Mouse (Mus musculus) forebrain, embryonic 14.5 days (tissue): ENCODE measurements around the gene Cdyl. TPM values are rescaled to one million over a fixed set of nuclear protein-coding genes. Genes with fewer than 3 reads are reported as not detected.

Source experiments
- ATAC-seq: fragments of 200-750 bp; cut with Nextera tagmentation; 2 replicates; pipeline ENCODE4 v1.8.0; 2017; ENCODE audit warnings: mild to moderate bottlenecking, moderate library complexity
- DNase-seq: peaks from one replicate; pipeline ENCODE4 v3.0.0-alpha.2; 2015; ENCODE audit warnings: low spot score
- H3K27ac ChIP-seq: fragments of 300-500 bp; sonication (generic); 2 replicates; pipeline ENCODE4 v1.5.1; 2014; ENCODE audit warnings: low read depth, mild to moderate bottlenecking, control low read depth, low read length, moderate library complexity
- H3K27me3 ChIP-seq: fragments of 300-500 bp; sonication (generic); replicated peaks from 2 replicates; pipeline ENCODE4 v1.6.1; 2014; ENCODE audit warnings: low read length, control low read depth, mixed read lengths; ENCODE audit not compliant: control insufficient read depth, insufficient read depth
- H3K36me3 ChIP-seq: fragments of 300-500 bp; sonication (generic); 2 replicates; pipeline ENCODE4 v1.6.1; 2014; ENCODE audit warnings: low read length, control low read depth; ENCODE audit not compliant: control insufficient read depth, insufficient read depth
- H3K4me1 ChIP-seq: fragments of 300-500 bp; sonication (generic); 2 replicates; pipeline ENCODE4 v1.6.1; 2014; ENCODE audit warnings: antibody characterized with exemption, low read length, control low read depth; ENCODE audit not compliant: control insufficient read depth, insufficient read depth
- H3K4me2 ChIP-seq: fragments of 300-500 bp; sonication (generic); 2 replicates; pipeline ENCODE4 v1.6.1; 2014; ENCODE audit warnings: mild to moderate bottlenecking, control low read depth, low read length
- H3K4me3 ChIP-seq: fragments of 300-500 bp; sonication (generic); 2 replicates; pipeline ENCODE4 v1.5.1; 2014; ENCODE audit warnings: low read depth, low read length, control low read depth
- H3K9ac ChIP-seq: fragments of 300-500 bp; sonication (generic); 2 replicates; pipeline ENCODE4 v1.6.1; 2014; ENCODE audit warnings: mild to moderate bottlenecking, low read length, control low read depth, moderate library complexity
- H3K9me3 ChIP-seq: fragments of 300-500 bp; sonication (generic); replicated peaks from 2 replicates; pipeline ENCODE4 v1.6.1; 2016; ENCODE audit warnings: low read length, control low read depth, mixed read lengths; ENCODE audit not compliant: control insufficient read depth
- WGBS: fragments of 180-500 bp; shearing (Covaris S2); extraction: QIAGEN DNeasy Blood & Tissue Kit; methylation state at CpG from one replicate; pipeline ENCODE4 v1.1.7; 2014; 5-methylcytosine and 5-hydroxymethylcytosine counted together
- polyA plus RNA-seq: library from polyadenylated mRNA; unstranded; fragments of >200 nt; fragmentation: Nextera tagmentation; extraction: Ambion mirVana; gene quantifications from 2 replicates; pipeline ENCODE4 v1.2.1, GENCODE M21; 2014

Gene Cdyl
- polyA plus RNA-seq, 1 experiment from 2014 or later, result 4.5 TPM

- Histone ChIP-seq H3K4me1 (peaks cover 4% of the 10 kb centered on the region; the same call in 1 of the 2 replicates), H3K4me2 (no peak overlapping the region), H3K9me3 (no peaks in the 10 kb centered on the region), H3K36me3 (no peaks in the 10 kb centered on the region), H3K27ac (no peak overlapping the region), H3K27me3 (no peaks in the 10 kb centered on the region), H3K9ac (no peak overlapping the region), H3K4me3 (no peak overlapping the region)
- DNase-seq (peak; percentile 51), ATAC-seq (0 out of 2 replicates have a peak, but pooled peaks have one; percentile 34)
- 96% methylated on average over 2 of the region's 2 CpGs for WGBS
Measured at GRCm38 (mm10) chr13:35782949-35783348, 123.3 kb downstream of the Cdyl start.

DNA sequence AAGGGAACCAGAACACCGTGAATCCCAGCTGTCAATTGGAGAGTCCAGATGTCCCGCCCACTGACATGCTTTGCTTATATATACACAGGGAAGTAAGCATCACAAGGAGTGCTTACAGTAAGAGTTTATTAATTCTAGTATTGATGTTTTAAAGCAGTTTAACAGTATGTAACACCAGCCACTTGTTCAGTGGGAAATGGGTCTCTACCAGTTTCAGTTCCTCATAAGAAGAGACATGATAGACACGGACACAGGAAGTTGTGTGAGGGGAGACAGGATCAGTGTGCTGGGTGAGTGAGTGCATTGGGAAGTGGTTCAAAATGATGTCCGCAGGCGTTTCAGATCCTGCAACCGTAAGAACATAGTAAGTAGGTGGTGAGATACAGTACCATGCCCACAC is 123.9 kb downstream of the Cdyl start:
- Histone ChIP-seq H3K27ac (no peak overlapping the region), H3K9me3 (no peaks in the 10 kb centered on the region), H3K4me1 (peaks cover 4% of the 10 kb centered on the region; the same call in 1 of the 2 replicates), H3K4me3 (no peak overlapping the region), H3K4me2 (no peak overlapping the region), H3K27me3 (no peaks in the 10 kb centered on the region), H3K36me3 (no peaks in the 10 kb centered on the region), H3K9ac (no peak overlapping the region)
- DNase-seq (no peak), ATAC-seq (no peak)
- WGBS, result 87% methylated on average over 6 of the region's 6 CpGs

DNA sequence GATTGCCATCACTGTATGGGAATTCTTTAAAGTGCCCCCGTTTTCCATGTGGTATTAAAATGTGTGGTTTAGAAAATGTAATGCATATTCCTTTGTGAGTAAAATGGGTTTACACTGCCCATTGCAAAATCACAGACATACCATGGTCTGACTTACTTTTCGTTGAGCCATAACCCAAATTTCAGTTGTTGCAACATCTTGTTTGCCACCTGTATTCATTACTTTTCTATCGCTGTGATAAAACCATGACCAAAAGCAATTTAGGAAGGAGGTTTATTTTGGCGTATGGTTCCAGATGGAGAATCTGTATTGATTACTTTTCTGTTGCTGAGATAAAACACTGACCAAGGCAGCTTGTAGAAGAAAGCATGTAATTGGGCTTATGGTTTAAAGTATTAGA is 124.6 kb downstream of the Cdyl start:
- no peaks in the 10 kb centered on the region for H3K27me3 ChIP-seq
- ATAC-seq (no peak), DNase-seq (no peak)
- H3K27ac ChIP-seq, result no peak overlapping the region
- no peak overlapping the region for H3K9ac ChIP-seq
- H3K9me3 ChIP-seq, result no peaks in the 10 kb centered on the region
- H3K4me2 ChIP-seq, result no peak overlapping the region
- H3K36me3 ChIP-seq, result no peaks in the 10 kb centered on the region
- H3K4me3 ChIP-seq, result no peak overlapping the region
- WGBS, result 90% methylated on average over 4 of the region's 4 CpGs
- H3K4me1 ChIP-seq, result peaks cover 4% of the 10 kb centered on the region; the same call in 1 of the 2 replicates

- Histone ChIP-seq H3K27me3 (no peaks in the 10 kb centered on the region), H3K9ac (no peak overlapping the region), H3K9me3 (no peaks in the 10 kb centered on the region), H3K4me3 (no peak overlapping the region), H3K4me1 (peaks cover 4% of the 10 kb centered on the region; the same call in 1 of the 2 replicates), H3K4me2 (no peak overlapping the region), H3K36me3 (no peaks in the 10 kb centered on the region), H3K27ac (no peak overlapping the region)
- WGBS, result 38% methylated on average over 5 of the region's 5 CpGs
- no peak for ATAC-seq
- DNase-seq, result peak; percentile 11
Measured at GRCm38 (mm10) chr13:35785330-35785939, 125.8 kb downstream of the Cdyl start.

- Histone ChIP-seq H3K27ac (no peak overlapping the region), H3K4me1 (peaks cover 4% of the 10 kb centered on the region; the same call in 1 of the 2 replicates), H3K4me3 (no peak overlapping the region), H3K9me3 (no peaks in the 10 kb centered on the region), H3K27me3 (no peaks in the 10 kb centered on the region), H3K4me2 (no peak overlapping the region), H3K36me3 (no peaks in the 10 kb centered on the region), H3K9ac (no peak overlapping the region)
- peak; percentile 27 for DNase-seq
- ATAC-seq, result peak; percentile 57; the same call in 1 of the 2 replicates
- 77% methylated on average over 6 of the region's 6 CpGs for WGBS
Measured at GRCm38 (mm10) chr13:35786726-35787399, 127.2 kb downstream of the Cdyl start.

- 77% methylated on average over 4 of the region's 4 CpGs for WGBS
- no peak for ATAC-seq
- DNase-seq, result no peak
Measured at GRCm38 (mm10) chr13:35789577-35789976, 129.9 kb downstream of the Cdyl start.

DNA sequence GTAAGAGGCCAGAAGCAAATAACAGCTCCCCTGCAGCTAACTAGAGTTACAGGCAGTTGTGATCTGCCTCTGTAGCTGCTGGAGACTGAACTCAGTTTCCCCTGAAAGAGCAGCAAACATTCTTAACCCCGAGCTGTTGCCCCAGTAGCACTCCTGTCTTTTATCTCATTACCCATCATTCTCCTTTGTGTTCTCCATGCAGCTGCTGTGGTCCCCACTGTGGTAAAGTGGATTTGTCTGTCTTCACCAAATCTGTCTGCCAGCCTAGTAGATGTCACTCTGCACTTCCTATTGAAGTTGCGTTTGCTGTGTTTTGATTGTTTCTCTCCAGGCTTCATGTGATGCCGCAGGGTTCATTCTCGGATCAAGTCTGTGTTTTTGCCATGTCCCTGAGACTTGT is 130.8 kb downstream of the Cdyl start:
- WGBS, result 71% methylated on average over 4 of the region's 4 CpGs

More at GRCm38 (mm10) chr13:35789577-35789976, 129.9 kb downstream of the Cdyl start:
- Histone ChIP-seq H3K27me3 (no peaks in the 10 kb centered on the region), H3K4me2 (no peak overlapping the region), H3K27ac (no peak overlapping the region), H3K36me3 (no peaks in the 10 kb centered on the region), H3K9ac (no peak overlapping the region), H3K4me3 (no peak overlapping the region), H3K9me3 (no peaks in the 10 kb centered on the region), H3K4me1 (peaks cover 4% of the 10 kb centered on the region; the same call in 1 of the 2 replicates)

DNA sequence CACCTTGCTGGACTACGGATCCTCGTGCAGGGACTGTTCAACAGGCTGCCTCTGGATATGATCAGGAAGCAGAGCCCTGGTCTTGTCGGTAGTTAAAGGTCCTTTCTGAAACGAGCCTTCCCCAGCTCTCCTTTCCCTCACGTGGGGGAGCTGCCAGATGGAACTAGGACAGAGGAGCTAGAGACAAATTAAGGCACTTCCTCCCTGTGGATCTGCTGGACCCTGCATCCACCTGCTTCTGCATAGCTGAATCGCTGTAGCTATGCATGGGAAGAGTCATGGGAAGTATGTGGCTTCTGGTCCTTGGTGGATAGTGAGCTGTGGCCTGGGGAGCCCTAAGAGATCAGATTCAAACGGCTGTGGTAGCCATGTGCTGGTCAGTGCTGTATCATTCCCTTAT is 134.7 kb downstream of the Cdyl start:
- Histone ChIP-seq H3K9me3 (no peaks in the 10 kb centered on the region), H3K36me3 (no peaks in the 10 kb centered on the region), H3K27ac (no peak overlapping the region), H3K4me3 (no peak overlapping the region), H3K27me3 (no peaks in the 10 kb centered on the region), H3K9ac (no peak overlapping the region), H3K4me2 (no peak overlapping the region), H3K4me1 (no peaks in the 10 kb centered on the region)
- ATAC-seq (no peak), DNase-seq (no peak)
- 80% methylated on average over 7 of the region's 7 CpGs for WGBS

More for the DNA sequence above, 130.8 kb downstream of the Cdyl start:
- ATAC-seq, result no peak
- Histone ChIP-seq H3K4me2 (no peak overlapping the region), H3K27me3 (no peaks in the 10 kb centered on the region), H3K9me3 (no peaks in the 10 kb centered on the region), H3K9ac (no peak overlapping the region), H3K4me3 (no peak overlapping the region), H3K27ac (no peak overlapping the region), H3K4me1 (peaks cover 4% of the 10 kb centered on the region; the same call in 1 of the 2 replicates), H3K36me3 (no peaks in the 10 kb centered on the region)
- DNase-seq, result no peak

GRCm38 (mm10) chr13:35794774-35795173 is 135.1 kb downstream of the Cdyl start:
- WGBS, result 85% methylated on average over 4 of the region's 4 CpGs
- no peaks in the 10 kb centered on the region for H3K9me3 ChIP-seq
- DNase-seq (no peak), ATAC-seq (no peak)
- no peak overlapping the region for H3K4me3 ChIP-seq
- no peak overlapping the region for H3K9ac ChIP-seq
- H3K36me3 ChIP-seq, result no peaks in the 10 kb centered on the region
- H3K4me2 ChIP-seq, result no peak overlapping the region
- no peaks in the 10 kb centered on the region for H3K4me1 ChIP-seq
- no peaks in the 10 kb centered on the region for H3K27me3 ChIP-seq
- H3K27ac ChIP-seq, result no peak overlapping the region
